Mouse (Mus musculus): ENCODE results near the gene Apmap. TPM values are rescaled to one million over a fixed set of nuclear protein-coding genes. Genes with fewer than 3 reads are reported as not detected.

The Apmap gene
- polyA plus RNA-seq (2014; fragmentation: Illumina TruSeq; extraction: RNeasy Lipid Tissue Mini Kit (QIAGEN cat#74804); ENCODE audit: low read depth, low replicate concordance) = 47.1 TPM

GRCm38 (mm10) chr2:150608087-150608799 is at the start of gene Apmap:
Gene Apmap (minus strand): TSS chr2:150608567.

GRCm38 (mm10) chr2:150569847-150570590 is 38.3 kb downstream of the Apmap start, which contains the start of gene Cst7:
Gene Cst7 (plus strand): TSS chr2:150570415.

Other genes starting within 250 kb of the Apmap start
- gene 3300002I08Rik, start 245.8 kb downstream of the Apmap start, polyA plus RNA-seq (2014; fragmentation: Illumina TruSeq; extraction: RNeasy Lipid Tissue Mini Kit (QIAGEN cat#74804); ENCODE audit: low read depth, low replicate concordance) = 7.8 TPM
- gene Zfp442, start 157.1 kb downstream of the Apmap start, polyA plus RNA-seq (2014; fragmentation: Illumina TruSeq; extraction: RNeasy Lipid Tissue Mini Kit (QIAGEN cat#74804); ENCODE audit: low read depth, low replicate concordance) = 14.1 TPM
- gene Zfp345, start 123.5 kb downstream of the Apmap start, polyA plus RNA-seq (2014; fragmentation: Illumina TruSeq; extraction: RNeasy Lipid Tissue Mini Kit (QIAGEN cat#74804); ENCODE audit: low read depth, low replicate concordance) = not detected
- 0.79 TPM for gene Cst7, start 38.2 kb downstream of the Apmap start, polyA plus RNA-seq (2014; fragmentation: Illumina TruSeq; extraction: RNeasy Lipid Tissue Mini Kit (QIAGEN cat#74804); ENCODE audit: low read depth, low replicate concordance)
- gene Acss1, start 59.9 kb upstream of the Apmap start, polyA plus RNA-seq (2014; fragmentation: Illumina TruSeq; extraction: RNeasy Lipid Tissue Mini Kit (QIAGEN cat#74804); ENCODE audit: low read depth, low replicate concordance) = 39.2 TPM
- not detected for gene Vsx1, start 80.8 kb upstream of the Apmap start, polyA plus RNA-seq (2014; fragmentation: Illumina TruSeq; extraction: RNeasy Lipid Tissue Mini Kit (QIAGEN cat#74804); ENCODE audit: low read depth, low replicate concordance)
- gene Entpd6, start 140.5 kb upstream of the Apmap start, polyA plus RNA-seq (2014; fragmentation: Illumina TruSeq; extraction: RNeasy Lipid Tissue Mini Kit (QIAGEN cat#74804); ENCODE audit: low read depth, low replicate concordance) = 3.9 TPM
- 19.6 TPM for gene Pygb, start 178.2 kb upstream of the Apmap start, polyA plus RNA-seq (2014; fragmentation: Illumina TruSeq; extraction: RNeasy Lipid Tissue Mini Kit (QIAGEN cat#74804); ENCODE audit: low read depth, low replicate concordance)